Mouse (Mus musculus) left cerebral cortex, adult 18-20 months (tissue): ENCODE measurements at regions not wholly inside any gene's neighbourhood (a gene's known extent, or its start where the extent isn't known, plus 50 kb on each side); places are given as distances from the start of the nearest gene placed in this dataset.

Experiments
- DNase-seq, 2 experiments: peaks; one replicate each; pipeline ENCODE4 v3.0.0; 2021 to 2022; ENCODE audit warnings: low spot score in 2 of 2, mixed read lengths in 1 of 2

GRCm38 (mm10) chr4:131149466-131149865 is 205.3 kb downstream of the Matn1 start:
- DNase-seq: no peak

- no peak for DNase-seq
Measured at GRCm38 (mm10) chr4:131159712-131160111, 215.5 kb downstream of the Matn1 start.

DNA sequence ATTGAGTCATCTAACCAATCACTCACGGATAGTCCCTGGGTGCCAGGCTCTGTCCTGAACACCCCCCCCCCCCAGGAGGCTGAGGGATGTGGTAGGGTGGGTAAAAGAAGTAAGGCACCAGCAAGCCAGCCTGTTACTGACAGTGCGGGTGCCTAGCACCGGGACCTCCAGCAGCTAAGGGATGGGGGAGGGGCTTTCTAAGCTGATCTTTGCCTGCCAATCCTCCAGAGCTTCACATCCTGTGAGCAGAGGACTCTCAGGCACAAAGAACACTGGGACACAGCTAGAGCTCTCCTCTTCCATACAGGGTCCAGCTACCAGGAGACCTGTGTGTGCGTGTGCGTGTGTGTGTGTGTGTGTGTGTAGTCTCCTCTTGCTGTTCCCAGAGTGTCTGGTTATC is 215.9 kb downstream of the Matn1 start:
- DNase-seq: no peak

- DNase-seq: no peak
Measured at GRCm38 (mm10) chr4:131161501-131161900, 217.3 kb downstream of the Matn1 start.

GRCm38 (mm10) chr4:131163782-131164315 is 219.7 kb downstream of the Matn1 start:
- no peak for DNase-seq

DNA sequence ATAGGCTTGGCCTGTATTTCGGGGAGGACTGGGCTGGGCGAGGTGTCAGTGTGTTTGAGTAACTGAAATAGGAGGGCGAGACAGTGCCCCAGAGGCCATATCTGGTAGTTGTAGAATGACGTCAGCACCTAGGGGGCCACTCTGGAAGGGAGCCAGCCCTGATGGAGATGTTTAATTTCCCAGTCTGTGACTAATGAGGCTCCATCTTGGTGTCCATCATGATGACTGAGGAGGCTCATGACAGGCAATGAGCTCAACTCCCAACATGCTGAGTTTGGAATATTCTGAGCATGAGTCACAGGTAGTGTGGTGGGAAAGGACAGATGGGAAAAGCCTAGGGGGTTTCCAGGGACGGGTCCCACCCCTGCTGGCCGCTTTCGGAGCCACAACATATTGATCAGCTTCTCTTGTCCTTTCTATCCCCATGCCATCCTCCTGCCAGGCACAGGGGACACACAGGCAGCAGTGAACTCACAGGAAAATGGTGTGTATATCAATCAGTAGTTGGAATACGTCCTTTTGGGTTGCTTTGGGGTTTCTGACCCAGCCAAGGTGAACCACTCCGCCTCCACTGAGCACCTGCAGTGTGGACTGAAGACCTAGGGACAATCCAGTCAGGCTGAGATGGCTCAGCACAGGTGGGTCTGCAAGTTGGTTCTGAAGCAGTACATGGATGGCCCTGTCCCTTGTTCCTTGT is 222.5 kb downstream of the Matn1 start:
- DNase-seq: no peak

DNA sequence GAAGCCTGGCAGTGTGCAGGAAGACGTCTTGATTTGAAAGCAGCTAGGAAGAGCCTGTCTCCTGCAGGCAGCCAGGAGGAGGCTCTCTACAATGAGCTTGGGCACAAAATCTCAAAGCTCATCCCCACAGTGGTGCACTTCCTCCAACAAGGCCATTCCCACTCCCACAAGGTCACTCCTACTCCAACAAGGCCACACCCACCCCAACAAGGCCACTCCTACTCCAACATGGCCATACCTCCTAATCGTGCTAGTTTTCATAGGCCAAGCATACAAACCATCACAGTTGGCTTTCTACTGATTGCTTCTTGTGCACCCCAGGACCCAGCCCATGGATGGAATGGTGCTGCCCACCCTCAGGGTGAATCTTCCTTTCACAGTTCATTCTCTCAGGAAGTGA is 223.7 kb downstream of the Matn1 start:
- DNase-seq: no peak

- no peak for DNase-seq
Measured at GRCm38 (mm10) chr4:131173783-131174460, 229.7 kb downstream of the Matn1 start.

- no peak for DNase-seq
Measured at GRCm38 (mm10) chr4:131176701-131177100, 232.5 kb downstream of the Matn1 start.

DNA sequence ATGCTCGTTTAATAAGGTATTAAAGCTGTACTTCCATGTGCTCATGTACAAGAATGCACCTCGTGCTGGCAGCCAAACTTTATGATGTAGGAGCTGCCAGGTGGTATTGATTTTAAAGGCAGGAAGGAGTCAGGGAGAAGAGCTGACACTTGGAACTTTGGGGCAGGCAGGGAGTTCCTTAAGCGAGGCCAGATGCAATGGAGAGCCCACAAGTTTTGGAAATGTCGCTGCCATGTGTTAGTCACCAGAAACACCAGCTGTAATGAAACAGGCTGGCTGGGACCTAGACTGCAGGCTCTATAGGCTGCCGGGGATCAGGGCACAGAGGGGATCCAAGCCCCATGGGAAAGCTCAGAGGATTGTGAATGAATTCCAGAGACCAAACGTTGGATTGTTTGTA is 233.7 kb downstream of the Matn1 start:
- no peak for DNase-seq

GRCm38 (mm10) chr4:131178642-131179041 is 234.5 kb downstream of the Matn1 start:
- peak in 1 of 2 experiments; percentile 9 for DNase-seq

DNA sequence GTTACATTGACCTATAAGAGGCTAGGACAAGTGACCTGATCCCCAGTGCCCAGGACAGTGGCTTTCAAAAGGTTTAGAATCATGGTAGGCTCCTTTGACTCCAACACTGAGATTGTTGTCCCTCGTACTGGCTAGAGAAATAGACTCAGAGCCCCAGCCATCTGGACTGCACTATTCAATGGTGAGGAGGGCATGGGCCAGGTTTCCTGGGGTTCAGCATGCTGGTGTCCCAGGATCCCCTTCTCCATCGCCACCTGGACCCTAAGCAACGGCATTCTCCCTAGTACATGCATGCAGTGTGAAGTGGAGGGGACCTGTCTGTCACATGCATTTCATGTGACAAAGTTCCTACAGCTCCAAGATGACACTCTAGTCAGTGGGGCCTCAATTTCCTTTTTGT is 243.9 kb downstream of the Matn1 start:
- no peak for DNase-seq

GRCm38 (mm10) chr4:131191106-131191880 is 247.1 kb downstream of the Matn1 start:
- DNase-seq: peak; percentile 16 to 20

GRCm38 (mm10) chr4:131193900-131194419 is 249.8 kb downstream of the Matn1 start:
- no peak for DNase-seq

GRCm38 (mm10) chr4:131196147-131196546 is 252.0 kb downstream of the Matn1 start:
- no peak for DNase-seq

GRCm38 (mm10) chr4:131203721-131204120 is 259.5 kb downstream of the Matn1 start:
- DNase-seq: no peak

GRCm38 (mm10) chr4:131204722-131205121 is 260.5 kb downstream of the Matn1 start:
- no peak for DNase-seq

DNA sequence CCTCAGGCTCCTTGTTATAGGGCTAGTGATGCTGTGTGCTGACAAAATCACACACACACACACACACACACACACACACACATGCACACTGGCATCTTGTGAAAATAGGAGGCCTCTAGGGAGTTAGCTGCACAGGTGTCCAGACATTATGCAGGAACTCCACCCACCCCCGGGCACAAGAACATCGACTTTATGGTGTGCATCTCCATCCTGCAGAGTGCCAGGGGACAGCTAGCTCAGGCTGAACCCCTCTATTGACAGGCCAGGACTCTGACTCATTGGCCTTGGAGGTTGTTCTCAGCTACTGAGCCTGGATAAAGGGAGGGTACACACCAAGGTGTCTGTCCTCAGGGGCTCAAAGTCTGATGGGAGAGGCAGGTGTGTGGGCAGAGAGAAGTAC is 260.9 kb downstream of the Matn1 start:
- no peak for DNase-seq

DNA sequence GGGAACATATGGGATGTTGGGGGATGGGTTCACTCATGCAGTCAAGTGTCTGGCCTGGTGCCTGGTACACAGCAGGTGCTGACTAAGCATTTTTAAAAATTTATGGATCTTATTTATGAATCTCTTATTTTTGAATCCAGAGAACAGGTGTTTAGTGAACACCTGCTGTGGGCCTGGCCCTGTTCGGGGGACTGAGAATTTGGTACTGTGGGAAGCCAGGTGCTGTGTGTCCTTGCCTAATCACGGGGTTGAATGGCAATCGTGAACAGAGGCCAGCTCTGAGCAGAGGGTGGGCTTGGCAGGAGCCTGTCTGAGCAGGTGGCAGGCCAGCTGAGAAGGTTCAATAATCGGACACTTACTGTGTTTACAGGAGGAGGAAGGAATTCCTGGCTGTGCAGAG is 261.5 kb downstream of the Matn1 start:
- DNase-seq: no peak

- no peak for DNase-seq
Measured at GRCm38 (mm10) chr4:131206181-131206885, 262.1 kb downstream of the Matn1 start.

- DNase-seq: no peak
Measured at GRCm38 (mm10) chr4:131206886-131207200, 262.7 kb downstream of the Matn1 start.
